Mouse (Mus musculus) G1E (cell line): ENCODE measurements around the gene Pcgf3. TPM values are rescaled to one million over a fixed set of nuclear protein-coding genes. Genes with fewer than 3 reads are reported as not detected.

Source experiments
- ATAC-seq: 2 replicates; pipeline ENCODE4 v1.8.0; 2016; ENCODE audit warnings: mild to moderate bottlenecking; ENCODE audit not compliant: insufficient number of reproducible peaks, poor library complexity, low FRiP score, severe bottlenecking; ENCODE audit errors: extremely low read depth
- DNase-seq: peaks from one replicate; pipeline ENCODE4 v3.0.0; 2012; ENCODE audit warnings: low spot score
- H3K27me3 ChIP-seq: 2 replicates; pipeline ENCODE4 v1.6.1; 2012; ENCODE audit warnings: mild to moderate bottlenecking, low read length, inconsistent platforms; ENCODE audit not compliant: insufficient read depth
- H3K36me3 ChIP-seq: replicated peaks from 2 replicates; pipeline ENCODE3; 2012; ENCODE audit warnings: mild to moderate bottlenecking, inconsistent platforms
- H3K4me1 ChIP-seq: 2 replicates; pipeline ENCODE4 v1.6.1; 2012; ENCODE audit warnings: low read depth, low read length, inconsistent platforms, mixed read lengths; ENCODE audit not compliant: insufficient read depth
- H3K4me3 ChIP-seq: 2 replicates; pipeline ENCODE4 v1.5.1; 2012; ENCODE audit warnings: low read depth, mild to moderate bottlenecking, inconsistent platforms, low read length, moderate library complexity, mixed read lengths
- H3K9me3 ChIP-seq: replicated peaks from 2 replicates; pipeline ENCODE4 v1.6.1; 2012; ENCODE audit warnings: inconsistent platforms
- CTCF ChIP-seq: IDR thresholded peaks from 2 replicates; pipeline ENCODE4 v1.5.1; 2012; ENCODE audit warnings: low read depth, low read length, inconsistent platforms, mixed read lengths
- GATA1 ChIP-seq: IDR thresholded peaks from 2 replicates; pipeline ENCODE4 v1.6.1; 2012; ENCODE audit warnings: borderline replicate concordance, low read length, inconsistent platforms, mixed read lengths
- GATA2 ChIP-seq: IDR thresholded peaks from 2 replicates; pipeline ENCODE4 v1.6.1; 2012; ENCODE audit warnings: low read depth, low read length, inconsistent platforms, borderline replicate concordance
- POLR2AphosphoS5 ChIP-seq: IDR thresholded peaks from 2 replicates; pipeline ENCODE4 v1.6.1; 2012; ENCODE audit warnings: low read depth, low read length, inconsistent platforms; ENCODE audit not compliant: insufficient replicate concordance
- TAL1 ChIP-seq: conservative IDR thresholded peaks from 2 replicates; pipeline ENCODE4 v1.6.1; 2012; ENCODE audit warnings: low read depth, low read length, inconsistent platforms, mixed read lengths
- polyA plus RNA-seq: library from polyadenylated mRNA; stranded (reverse); fragments of >175 nt; gene quantifications from 2 replicates; pipeline ENCODE4 v1.2.3, GENCODE M21; 2012
- total RNA-seq, 2 experiments: library from RNA; stranded (forward) in 1 of 2; stranded (reverse) in 1 of 2; fragments of 200-1000 nt in 1 of 2; fragments of >200 nt in 1 of 2; fragmentation: Nextera tagmentation in 1 of 2; gene quantifications; 2 replicates each; pipeline ENCODE4 v1.2.3; 2014 to 2017

The Pcgf3 gene
- total RNA-seq (2014; fragmentation: Nextera tagmentation), result 18.5 and 23.4 TPM in 2 replicates
- total RNA-seq (2017), result 8.7 and 9.0 TPM in 2 replicates
- 9.4 and 10.3 TPM in 2 replicates for polyA plus RNA-seq

DNA sequence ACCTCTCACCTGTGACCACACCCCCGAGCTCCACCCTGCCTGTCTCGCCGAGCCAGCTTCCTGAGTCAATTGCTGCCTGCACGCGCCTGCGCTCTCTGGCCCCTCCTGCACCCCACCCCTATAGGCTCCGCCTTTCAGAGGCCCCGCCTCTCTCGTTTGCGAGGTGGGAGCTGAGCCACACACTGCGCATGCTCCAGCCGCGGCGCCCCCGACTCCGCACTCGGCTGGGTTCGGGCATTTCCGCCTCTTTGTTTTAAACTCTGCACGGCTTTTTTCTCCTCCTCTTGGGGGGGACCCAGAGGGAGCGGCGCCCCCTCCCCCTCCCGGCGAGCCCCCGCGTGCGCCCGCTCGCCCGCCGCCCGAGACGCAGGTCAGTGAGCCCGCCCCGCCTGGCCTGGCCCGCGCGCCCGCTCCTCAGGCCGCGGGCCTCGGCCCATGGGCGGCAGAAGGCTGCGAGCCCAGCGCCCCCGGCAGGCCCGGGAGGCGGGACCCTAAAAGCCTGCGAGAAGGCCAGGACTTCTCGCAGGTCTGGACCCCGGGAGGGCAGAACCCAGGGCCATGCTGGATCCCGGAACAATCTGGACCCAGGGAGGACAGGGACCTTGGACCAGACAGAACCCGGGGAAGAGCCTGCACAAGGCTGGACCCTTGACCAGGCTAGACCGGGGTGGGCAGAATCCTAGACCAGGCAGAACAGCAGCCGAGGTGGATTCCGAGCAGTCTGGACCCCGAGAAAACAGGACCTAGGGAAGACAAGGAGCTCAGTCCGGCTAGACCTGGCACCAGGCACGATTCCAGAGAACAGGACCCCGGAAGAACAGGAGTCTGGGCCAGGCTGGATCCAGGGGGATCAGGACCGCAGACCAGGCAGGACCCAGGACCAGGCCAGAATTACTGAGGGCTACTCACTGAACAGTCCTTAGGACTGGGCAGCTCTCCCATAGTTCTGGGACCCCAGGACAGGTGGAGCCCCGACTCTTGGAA lies at the start of gene Pcgf3:
Gene Pcgf3 (plus strand): TSS at position 151 of the 984 bp plus-strand sequence.
- DNase-seq (peak; percentile 95), ATAC-seq (peak; percentile 97)
- Histone ChIP-seq H3K9me3 (no peaks in the 10 kb centered on the region), H3K36me3 (peaks cover 15% of the 10 kb centered on the region), H3K27me3 (peaks cover 23% of the 10 kb centered on the region), H3K4me3 (peak within 1 kb of the TSS; percentile 81), H3K4me1 (peaks cover 58% of the 10 kb centered on the region)
- no peak for TF ChIP-seq POLR2AphosphoS5
- TF ChIP-seq GATA2, result no peak
- no peak for TF ChIP-seq TAL1
- no peak for TF ChIP-seq CTCF
- no peak for TF ChIP-seq GATA1

- no peak for TF ChIP-seq TAL1
- no peak for TF ChIP-seq POLR2AphosphoS5
- TF ChIP-seq CTCF, result no peak
- no peak for TF ChIP-seq GATA1
- no peak for TF ChIP-seq GATA2
- no peaks in the 10 kb centered on the region for H3K36me3 ChIP-seq
- H3K4me3 ChIP-seq, result no peak overlapping the region
- peaks cover 10% of the 10 kb centered on the region; the same call in 1 of the 2 replicates for H3K27me3 ChIP-seq
- H3K4me1 ChIP-seq, result peaks cover 2% of the 10 kb centered on the region; the same call in 1 of the 2 replicates
- DNase-seq (no peak), ATAC-seq (no peak)
- no peaks in the 10 kb centered on the region for H3K9me3 ChIP-seq
Measured at GRCm38 (mm10) chr5:108414711-108415110, 46.3 kb upstream of the Pcgf3 start.

- TF ChIP-seq GATA1 (no peak), POLR2AphosphoS5 (no peak), TAL1 (no peak), CTCF (no peak), GATA2 (no peak)
- no peaks in the 10 kb centered on the region for H3K9me3 ChIP-seq
- peaks cover 15% of the 10 kb centered on the region for H3K36me3 ChIP-seq
- H3K4me3 ChIP-seq, result no peak overlapping the region
- ATAC-seq (no peak), DNase-seq (no peak)
- H3K27me3 ChIP-seq, result peaks cover 7% of the 10 kb centered on the region; the same call in 1 of the 2 replicates
- H3K4me1 ChIP-seq, result peaks cover 28% of the 10 kb centered on the region
Measured at GRCm38 (mm10) chr5:108422741-108423140, 38.3 kb upstream of the Pcgf3 start.

- ATAC-seq, result no peak
Measured at GRCm38 (mm10) chr5:108423427-108423826, 37.6 kb upstream of the Pcgf3 start.

GRCm38 (mm10) chr5:108427186-108427585 lies 33.8 kb upstream of the Pcgf3 start:
- Histone ChIP-seq H3K4me1 (peaks cover 33% of the 10 kb centered on the region), H3K4me3 (no peak overlapping the region), H3K9me3 (no peaks in the 10 kb centered on the region), H3K36me3 (peaks cover 58% of the 10 kb centered on the region), H3K27me3 (no peaks in the 10 kb centered on the region)
- DNase-seq (peak; percentile 31), ATAC-seq (peak; percentile 46; the same call in 1 of the 2 replicates)
- TF ChIP-seq CTCF, result peak; percentile 90
- TF ChIP-seq GATA2, result no peak

More at GRCm38 (mm10) chr5:108423427-108423826, 37.6 kb upstream of the Pcgf3 start:
- H3K4me3 ChIP-seq, result no peak overlapping the region
- H3K36me3 ChIP-seq, result peaks cover 22% of the 10 kb centered on the region
- no peaks in the 10 kb centered on the region for H3K9me3 ChIP-seq
- no peak for DNase-seq
- peaks cover 3% of the 10 kb centered on the region; the same call in 1 of the 2 replicates for H3K27me3 ChIP-seq
- H3K4me1 ChIP-seq, result peaks cover 28% of the 10 kb centered on the region
- TF ChIP-seq GATA2 (no peak), CTCF (no peak), TAL1 (no peak), GATA1 (no peak), POLR2AphosphoS5 (no peak)

DNA sequence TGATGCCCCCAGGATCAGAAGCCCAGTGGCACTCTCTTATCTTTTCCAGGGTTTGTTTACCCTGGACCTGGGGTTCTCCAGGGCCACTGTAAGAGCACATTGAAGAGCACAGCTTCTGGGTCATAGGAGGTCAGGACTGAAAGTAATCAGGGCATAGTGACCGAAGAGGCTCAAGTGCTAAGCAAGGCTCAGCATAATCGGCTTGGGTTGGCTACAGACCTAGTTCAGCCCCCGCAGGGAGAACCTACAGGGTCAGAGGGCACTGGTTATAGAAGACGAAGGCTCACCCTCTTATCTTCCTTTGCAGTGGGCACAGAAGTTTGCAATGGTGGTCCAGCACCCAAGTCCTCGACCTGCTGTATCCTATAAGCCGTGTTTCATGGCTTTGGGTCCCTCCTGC lies 29.8 kb upstream of the Pcgf3 start:
- Histone ChIP-seq H3K4me1 (peaks cover 32% of the 10 kb centered on the region), H3K36me3 (peaks cover 70% of the 10 kb centered on the region), H3K27me3 (peaks cover 4% of the 10 kb centered on the region), H3K4me3 (no peak overlapping the region), H3K9me3 (no peaks in the 10 kb centered on the region)
- ATAC-seq (no peak), DNase-seq (no peak)
- TF ChIP-seq TAL1, result no peak
